Mouse (Mus musculus) limb, embryonic 10.5 days (tissue): ENCODE data around the gene Mctp1. TPM values are rescaled to one million over a fixed set of nuclear protein-coding genes. Genes with fewer than 3 reads are reported as not detected.

Source experiments
- DNase-seq: peaks from one replicate; pipeline ENCODE4 v3.0.0-alpha.2; 2017; ENCODE audit warnings: low spot score
- H3K27ac ChIP-seq: fragments of 300-500 bp; sonication (generic); 2 replicates; pipeline ENCODE4 v1.5.1; 2016; ENCODE audit warnings: mild to moderate bottlenecking
- H3K27me3 ChIP-seq: fragments of 300-500 bp; sonication (generic); 2 replicates; pipeline ENCODE4 v1.6.1; 2016; ENCODE audit warnings: low read depth, mild to moderate bottlenecking; ENCODE audit not compliant: poor library complexity, severe bottlenecking
- H3K36me3 ChIP-seq: fragments of 300-500 bp; sonication (generic); 2 replicates; pipeline ENCODE4 v1.6.1; 2016; ENCODE audit warnings: mild to moderate bottlenecking, moderate library complexity
- H3K4me1 ChIP-seq: fragments of 300-500 bp; sonication (generic); 2 replicates; pipeline ENCODE4 v1.6.1; 2016
- H3K4me3 ChIP-seq: fragments of 300-500 bp; sonication (generic); 2 replicates; pipeline ENCODE4 v1.5.1; 2016; ENCODE audit warnings: mild to moderate bottlenecking, moderate library complexity
- H3K9me3 ChIP-seq: fragments of 300-500 bp; sonication (generic); replicated peaks from 2 replicates; pipeline ENCODE4 v1.6.1; 2016; ENCODE audit warnings: mild to moderate bottlenecking
- WGBS: fragments of 180-500 bp; shearing (Covaris S2); methylation state at CpG from one replicate; pipeline ENCODE4 v1.1.7; 2016; 5-methylcytosine and 5-hydroxymethylcytosine counted together
- polyA plus RNA-seq: library from polyadenylated mRNA; unstranded; fragments of >200 nt; fragmentation: Nextera tagmentation; extraction: Ambion mirVana; gene quantifications from 2 replicates; pipeline ENCODE4 v1.2.1, GENCODE M21; 2016

Gene Mctp1
- polyA plus RNA-seq, 1 experiment from 2014 or later, result 0.10 TPM

DNA sequence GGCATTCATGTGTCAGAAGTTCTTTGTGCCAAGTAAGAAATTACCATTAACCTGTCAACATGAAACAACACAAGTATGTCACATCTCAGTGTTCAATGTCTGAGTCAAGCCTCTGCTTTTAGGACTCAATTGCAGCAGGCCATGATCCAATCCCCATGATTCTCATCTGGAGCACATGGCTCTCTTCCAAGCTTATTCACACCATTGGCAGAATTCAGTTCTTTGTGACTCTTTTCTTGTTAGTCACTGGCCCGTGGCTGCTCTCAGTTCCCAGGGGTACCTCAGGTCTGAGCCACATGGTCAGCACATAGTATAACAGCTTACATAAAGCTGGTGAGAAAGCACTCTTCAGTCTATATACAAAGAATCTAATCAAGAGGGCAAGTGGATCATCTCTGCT is 138.8 kb downstream of the Mctp1 start:
- Histone ChIP-seq H3K36me3 (no peaks in the 10 kb centered on the region), H3K27ac (no peak overlapping the region), H3K9me3 (no peaks in the 10 kb centered on the region), H3K4me1 (no peaks in the 10 kb centered on the region), H3K4me3 (no peak overlapping the region), H3K27me3 (no peaks in the 10 kb centered on the region)
- DNase-seq, result no peak
- WGBS, result 86% methylated on average over 1 of the region's 1 CpGs

DNA sequence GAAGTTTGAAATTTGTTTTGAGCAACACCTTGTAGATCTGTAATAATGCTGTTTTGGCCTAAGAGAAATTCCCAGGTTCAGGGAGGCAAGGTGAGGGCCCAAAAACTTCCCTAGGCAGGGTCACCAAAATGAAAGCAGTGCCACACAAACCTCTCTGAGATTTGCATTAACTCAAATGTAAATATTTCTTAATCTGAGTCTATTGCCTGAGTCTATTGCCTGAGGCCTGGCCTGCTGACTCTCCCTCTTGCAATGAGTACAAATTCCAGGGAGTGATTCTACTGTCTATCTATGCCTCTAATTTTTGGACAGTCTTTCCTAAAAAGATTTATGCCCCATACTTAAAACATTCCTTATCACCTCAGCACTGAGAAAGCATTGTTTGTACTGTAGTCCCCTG is 143.0 kb downstream of the Mctp1 start:
- no peaks in the 10 kb centered on the region for H3K27me3 ChIP-seq
- DNase-seq, result no peak
- no peak overlapping the region for H3K4me3 ChIP-seq
- H3K27ac ChIP-seq, result no peak overlapping the region
- H3K9me3 ChIP-seq, result no peaks in the 10 kb centered on the region
- no peaks in the 10 kb centered on the region for H3K36me3 ChIP-seq
- H3K4me1 ChIP-seq, result no peaks in the 10 kb centered on the region

DNA sequence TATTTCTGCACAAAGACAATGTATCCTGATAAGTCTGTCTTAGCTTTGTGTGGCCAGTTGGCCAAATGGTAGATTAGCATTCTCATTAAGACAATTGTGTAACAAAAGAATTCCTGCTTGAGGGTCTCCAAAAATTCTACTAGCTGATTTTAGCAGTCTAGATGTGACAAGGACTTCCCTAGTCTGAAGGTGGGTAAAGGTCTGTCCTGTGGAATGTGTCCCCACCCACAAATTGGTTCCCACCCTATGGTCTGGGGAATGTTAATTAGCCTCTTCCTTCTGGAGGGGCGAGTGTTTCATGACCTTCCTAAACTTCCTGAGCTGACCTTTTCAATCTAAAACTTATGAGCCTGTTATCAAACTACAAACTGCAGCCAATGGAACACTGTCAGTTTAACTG is 143.4 kb downstream of the Mctp1 start:
- Histone ChIP-seq H3K27ac (no peak overlapping the region), H3K36me3 (no peaks in the 10 kb centered on the region), H3K4me3 (no peak overlapping the region), H3K9me3 (no peaks in the 10 kb centered on the region), H3K4me1 (no peaks in the 10 kb centered on the region), H3K27me3 (no peaks in the 10 kb centered on the region)
- WGBS, result 29% methylated on average over 1 of the region's 1 CpGs
- DNase-seq, result no peak

DNA sequence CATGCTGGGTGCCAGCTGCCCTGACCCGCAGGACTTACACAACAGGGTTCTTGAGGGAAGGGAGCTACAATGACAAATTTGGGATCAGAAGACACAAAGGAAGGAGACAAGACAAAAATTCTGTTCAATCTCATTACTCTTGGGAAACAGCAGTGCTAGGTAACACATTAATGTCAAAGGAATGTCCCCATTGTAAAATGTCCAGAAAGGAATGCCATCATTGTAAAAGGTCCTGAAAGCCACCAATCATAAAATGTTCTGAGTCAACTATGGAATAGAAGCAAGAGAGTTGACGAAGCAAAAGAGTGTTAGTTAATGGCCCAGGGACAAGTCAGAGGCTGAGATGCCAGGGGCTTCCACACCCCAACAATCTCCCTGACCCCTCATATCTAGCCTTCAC is 145.6 kb downstream of the Mctp1 start:
- H3K9me3 ChIP-seq, result no peaks in the 10 kb centered on the region

DNA sequence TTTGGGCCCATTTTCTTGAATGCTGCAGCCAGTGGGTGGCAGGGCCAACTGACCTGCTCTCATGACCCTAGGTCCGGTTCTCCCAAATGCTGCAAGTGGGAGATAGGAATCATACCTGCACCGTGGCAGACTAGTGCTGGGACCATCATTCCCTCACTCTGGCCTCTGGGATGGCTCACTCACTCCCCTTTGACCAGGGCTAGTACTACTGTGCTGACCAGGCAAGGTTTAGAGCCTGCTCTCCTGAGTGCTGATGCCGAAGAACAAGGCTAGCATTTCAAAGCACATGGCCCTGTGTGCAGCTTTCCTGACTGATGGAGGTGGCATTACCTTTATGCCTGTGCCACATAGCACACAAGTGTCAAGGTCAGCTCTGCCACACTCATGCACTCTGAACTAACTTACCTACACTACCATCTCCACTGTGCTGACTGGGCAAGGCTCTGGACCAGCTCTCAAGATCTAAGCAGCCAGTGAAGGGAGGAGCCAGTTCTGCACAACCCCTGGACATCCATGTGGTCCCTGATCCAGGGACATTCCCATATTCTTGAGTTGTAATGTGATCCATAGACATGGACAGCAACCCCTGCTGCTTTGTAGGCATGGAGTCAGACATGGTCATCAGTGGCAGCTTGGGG is 146.7 kb downstream of the Mctp1 start:
- H3K27me3 ChIP-seq, result no peaks in the 10 kb centered on the region
- no peak overlapping the region for H3K27ac ChIP-seq
- no peak overlapping the region for H3K4me3 ChIP-seq
- H3K9me3 ChIP-seq, result no peaks in the 10 kb centered on the region
- H3K4me1 ChIP-seq, result no peaks in the 10 kb centered on the region
- WGBS, result 91% methylated on average over 3 of the region's 3 CpGs
- no peak for DNase-seq
- no peaks in the 10 kb centered on the region for H3K36me3 ChIP-seq

More for the DNA sequence above, 145.6 kb downstream of the Mctp1 start:
- no peak for DNase-seq
- Histone ChIP-seq H3K27ac (no peak overlapping the region), H3K4me1 (no peaks in the 10 kb centered on the region), H3K36me3 (no peaks in the 10 kb centered on the region), H3K4me3 (no peak overlapping the region), H3K27me3 (no peaks in the 10 kb centered on the region)
- WGBS, result 90% methylated on average over 2 of the region's 2 CpGs

DNA sequence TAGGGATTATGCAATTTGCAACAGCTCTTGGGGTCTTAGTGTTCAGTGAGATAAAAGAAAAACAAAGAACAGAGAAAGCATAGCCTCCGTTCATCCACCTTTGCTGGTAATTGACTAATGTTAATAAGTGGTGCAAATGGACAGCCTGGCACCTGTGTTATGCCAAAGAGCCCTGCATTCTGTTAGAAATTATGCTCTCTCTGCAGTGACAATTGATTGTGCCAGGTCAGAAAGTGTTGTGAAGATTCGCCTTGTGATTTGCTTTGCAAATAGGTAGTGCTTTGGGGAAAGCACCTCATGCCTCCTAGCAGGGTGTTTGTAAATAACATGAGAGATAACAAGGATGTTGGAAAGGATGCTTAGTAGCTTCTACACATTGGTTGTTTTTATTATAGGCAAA is 163.5 kb downstream of the Mctp1 start:
- DNase-seq, result no peak
- H3K4me1 ChIP-seq, result no peaks in the 10 kb centered on the region
- no peaks in the 10 kb centered on the region for H3K9me3 ChIP-seq
- H3K4me3 ChIP-seq, result no peak overlapping the region
- no peaks in the 10 kb centered on the region for H3K36me3 ChIP-seq
- no peak overlapping the region for H3K27ac ChIP-seq
- no peaks in the 10 kb centered on the region for H3K27me3 ChIP-seq
- WGBS, result 75% methylated on average over 2 of the region's 2 CpGs

DNA sequence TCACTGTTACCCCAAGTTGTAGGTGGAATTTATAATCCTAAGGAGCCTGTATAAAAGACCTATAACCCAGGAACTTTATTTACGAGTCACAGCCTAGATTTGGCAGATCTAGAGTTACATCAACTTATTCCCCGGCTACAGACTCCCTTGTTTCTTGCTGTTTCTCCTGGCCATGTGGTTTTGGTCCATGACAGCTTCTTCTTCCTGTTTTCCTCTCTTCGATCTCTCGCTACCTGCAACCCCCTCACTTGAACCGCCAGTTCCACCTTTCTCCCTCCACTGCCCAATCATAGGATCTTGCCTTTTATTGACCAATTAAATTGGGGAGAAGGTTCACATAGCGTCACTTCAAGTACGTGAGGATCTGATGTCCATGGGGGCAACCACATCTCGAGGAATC is 176.6 kb downstream of the Mctp1 start:
- 90% methylated on average over 8 of the region's 8 CpGs for WGBS

DNA sequence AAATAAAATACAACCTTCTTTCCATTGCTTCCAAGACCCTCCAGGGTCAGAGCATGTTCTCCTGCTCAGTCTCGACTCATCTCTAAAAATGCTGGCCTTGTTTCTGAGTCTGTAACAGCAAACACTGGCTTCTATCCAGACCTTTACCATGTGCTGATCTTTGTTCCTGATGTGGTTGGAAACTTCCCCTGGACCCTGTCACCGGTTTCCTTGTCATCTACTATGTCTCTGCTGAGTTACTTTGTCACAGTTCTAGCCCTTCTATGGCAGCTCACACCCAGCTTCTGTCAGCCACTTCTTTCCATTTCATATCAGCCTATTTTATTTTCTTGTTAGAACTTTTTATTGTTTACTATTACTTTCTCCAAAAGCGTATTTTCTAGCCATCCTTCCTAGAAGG is 177.3 kb downstream of the Mctp1 start:
- no peaks in the 10 kb centered on the region for H3K9me3 ChIP-seq
- H3K36me3 ChIP-seq, result no peaks in the 10 kb centered on the region
- no peak overlapping the region for H3K4me3 ChIP-seq
- H3K27me3 ChIP-seq, result no peaks in the 10 kb centered on the region
- no peak overlapping the region for H3K27ac ChIP-seq
- no peak for DNase-seq
- 89% methylated on average over 3 of the region's 3 CpGs for WGBS
- H3K4me1 ChIP-seq, result no peaks in the 10 kb centered on the region

More for the DNA sequence above, 176.6 kb downstream of the Mctp1 start:
- no peaks in the 10 kb centered on the region for H3K36me3 ChIP-seq
- no peaks in the 10 kb centered on the region for H3K9me3 ChIP-seq
- no peak for DNase-seq
- no peaks in the 10 kb centered on the region for H3K4me1 ChIP-seq
- no peaks in the 10 kb centered on the region for H3K27me3 ChIP-seq
- no peak overlapping the region for H3K4me3 ChIP-seq
- H3K27ac ChIP-seq, result no peak overlapping the region

DNA sequence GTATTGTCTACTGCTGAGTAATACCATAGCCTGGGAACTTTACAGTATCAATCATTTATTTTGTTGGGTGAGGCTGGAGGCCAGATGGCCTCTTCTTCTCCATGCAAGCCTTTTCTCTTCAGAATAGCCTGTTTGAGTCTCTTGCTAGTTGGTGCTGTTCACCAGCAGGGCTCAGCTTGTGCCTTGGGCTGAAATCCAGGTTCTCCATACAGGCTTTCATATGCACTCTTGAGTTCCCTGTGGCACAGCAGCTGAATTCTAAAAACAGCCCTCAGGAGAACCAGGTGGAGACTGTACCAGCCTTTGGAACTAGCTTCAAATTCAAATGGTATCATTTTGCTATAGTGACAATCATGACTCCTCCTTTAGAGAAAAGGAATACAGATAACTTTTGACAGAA is 179.7 kb downstream of the Mctp1 start:
- Histone ChIP-seq H3K27ac (no peak overlapping the region), H3K36me3 (no peaks in the 10 kb centered on the region), H3K27me3 (no peaks in the 10 kb centered on the region), H3K4me3 (no peak overlapping the region), H3K4me1 (no peaks in the 10 kb centered on the region), H3K9me3 (no peaks in the 10 kb centered on the region)
- DNase-seq, result no peak

DNA sequence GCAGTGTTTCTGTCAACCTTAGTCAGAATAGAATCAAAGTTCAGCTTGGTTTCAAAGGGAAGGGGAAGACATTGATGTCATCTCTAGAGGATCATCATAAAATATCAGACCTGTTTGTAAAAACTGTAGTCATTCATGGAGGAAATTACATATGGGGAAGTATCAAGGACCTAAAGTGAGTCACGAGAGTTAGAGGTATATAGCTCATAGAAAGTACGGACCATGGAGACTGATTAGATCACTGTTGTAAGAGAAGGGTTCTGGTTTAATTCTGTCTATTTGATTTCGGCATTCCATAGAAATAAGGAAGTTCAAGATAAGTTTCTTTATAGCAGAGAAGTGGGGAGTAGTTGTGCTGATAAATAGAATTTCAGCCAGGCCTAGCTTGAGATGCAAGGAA is 181.7 kb downstream of the Mctp1 start:
- Histone ChIP-seq H3K4me3 (no peak overlapping the region), H3K36me3 (no peaks in the 10 kb centered on the region), H3K27me3 (no peaks in the 10 kb centered on the region), H3K4me1 (no peaks in the 10 kb centered on the region), H3K9me3 (no peaks in the 10 kb centered on the region), H3K27ac (no peak overlapping the region)
- 89% methylated on average over 3 of the region's 3 CpGs for WGBS
- DNase-seq, result no peak

DNA sequence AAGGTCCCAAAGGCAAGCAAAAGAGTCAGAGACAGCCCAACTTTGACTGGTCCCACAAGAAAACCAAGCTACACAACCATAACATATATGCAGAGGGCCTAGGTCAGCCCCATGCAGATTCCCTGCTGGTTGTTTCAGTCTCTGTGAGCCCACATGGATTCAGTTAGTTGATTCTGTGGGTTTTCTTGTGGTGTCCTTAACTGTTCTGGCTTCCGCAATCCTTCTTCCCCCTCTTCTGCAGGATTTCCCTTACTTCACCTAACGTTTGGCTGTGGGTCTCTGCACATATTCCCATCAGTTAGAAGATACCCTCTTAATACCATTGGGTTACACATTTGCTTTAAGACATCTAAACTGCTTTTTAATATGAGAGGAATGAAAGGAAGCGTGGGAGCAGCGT is 183.1 kb downstream of the Mctp1 start:
- Histone ChIP-seq H3K4me3 (no peak overlapping the region), H3K36me3 (no peaks in the 10 kb centered on the region), H3K27ac (no peak overlapping the region), H3K4me1 (no peaks in the 10 kb centered on the region), H3K9me3 (no peaks in the 10 kb centered on the region), H3K27me3 (no peaks in the 10 kb centered on the region)
- no peak for DNase-seq
- 90% methylated on average over 4 of the region's 4 CpGs for WGBS

DNA sequence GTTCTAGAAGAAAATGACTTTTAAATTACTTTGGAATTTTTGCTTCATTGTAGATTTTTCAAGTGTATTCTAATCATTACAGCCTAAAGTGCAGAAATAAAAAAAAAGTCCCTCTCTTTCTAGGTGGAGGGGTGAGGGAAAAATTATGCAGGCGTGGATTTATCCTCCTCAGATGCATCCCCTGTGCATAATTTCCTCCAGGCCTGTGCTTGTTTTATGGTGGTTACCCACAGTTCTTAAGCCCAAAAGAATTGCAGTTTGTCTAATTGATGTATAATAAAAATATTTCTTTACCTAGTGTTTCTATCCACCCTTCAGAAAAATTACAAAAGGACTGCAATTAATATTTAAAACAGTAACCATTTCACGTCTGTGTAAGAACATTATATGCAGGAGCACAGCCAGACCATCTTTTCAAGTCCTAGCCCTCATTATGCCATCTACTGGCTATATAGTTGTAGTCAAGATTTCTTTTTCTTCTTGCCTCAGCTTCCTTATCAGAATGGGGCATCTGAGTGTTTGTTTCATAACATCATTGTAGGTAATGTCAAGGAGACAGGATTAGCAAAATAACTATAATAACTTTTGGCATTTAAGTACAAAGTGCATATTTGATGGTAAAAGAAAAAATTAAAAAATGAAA is 184.4 kb downstream of the Mctp1 start:
- DNase-seq, result no peak
- no peaks in the 10 kb centered on the region for H3K4me1 ChIP-seq

DNA sequence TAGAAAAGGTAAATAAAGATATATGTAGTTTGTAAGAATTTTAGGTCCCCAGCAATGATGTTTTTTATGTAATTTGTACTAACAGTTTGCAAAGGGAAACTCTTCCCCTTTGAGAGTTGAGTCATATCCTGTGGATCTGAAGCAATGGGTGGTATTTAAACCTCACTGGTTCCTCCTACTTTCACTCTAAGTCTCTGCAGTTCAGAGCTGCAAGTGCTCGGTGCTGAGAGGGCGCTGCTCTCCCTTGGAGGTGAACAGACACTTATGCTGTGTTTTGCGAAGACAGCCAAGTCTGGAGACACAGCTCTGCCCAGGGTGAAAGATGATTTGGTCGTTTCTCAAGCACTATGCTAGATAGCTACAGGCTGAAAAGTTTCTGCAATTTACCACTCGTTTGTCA is 195.1 kb downstream of the Mctp1 start:
- no peak for DNase-seq
- Histone ChIP-seq H3K27me3 (no peaks in the 10 kb centered on the region), H3K9me3 (no peaks in the 10 kb centered on the region), H3K27ac (no peak overlapping the region), H3K4me3 (no peak overlapping the region), H3K4me1 (no peaks in the 10 kb centered on the region), H3K36me3 (no peaks in the 10 kb centered on the region)
- 50% methylated on average over 5 of the region's 5 CpGs for WGBS

More for the DNA sequence above, 184.4 kb downstream of the Mctp1 start:
- no peak overlapping the region for H3K4me3 ChIP-seq
- no peaks in the 10 kb centered on the region for H3K36me3 ChIP-seq
- no peaks in the 10 kb centered on the region for H3K9me3 ChIP-seq
- no peak overlapping the region for H3K27ac ChIP-seq
- WGBS, result 75% methylated on average over 2 of the region's 2 CpGs
- H3K27me3 ChIP-seq, result no peaks in the 10 kb centered on the region

DNA sequence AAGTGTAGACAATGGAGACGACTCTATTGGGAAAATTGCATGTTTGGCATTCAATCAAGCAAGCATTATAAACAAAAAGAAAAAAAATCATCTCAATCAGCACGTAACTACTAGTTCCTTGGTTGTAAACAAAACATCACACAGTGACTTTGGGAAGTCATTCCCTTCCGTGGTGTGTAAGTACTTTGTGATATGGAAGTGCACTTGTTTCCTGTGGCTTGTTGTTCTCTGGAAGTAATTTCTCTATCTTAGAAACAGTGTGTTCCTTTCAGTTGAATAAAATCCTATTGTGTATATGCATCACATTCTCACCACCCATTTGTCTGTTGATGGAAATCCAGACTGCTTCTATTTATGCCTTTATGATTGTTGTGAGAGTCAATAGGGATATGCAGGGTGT is 201.1 kb downstream of the Mctp1 start:
- 83% methylated on average over 3 of the region's 3 CpGs for WGBS
- Histone ChIP-seq H3K4me1 (no peaks in the 10 kb centered on the region), H3K36me3 (no peaks in the 10 kb centered on the region), H3K4me3 (no peak overlapping the region), H3K27ac (no peak overlapping the region), H3K27me3 (no peaks in the 10 kb centered on the region), H3K9me3 (no peaks in the 10 kb centered on the region)
- no peak for DNase-seq
